23 mouse cellular contexts compared by ENCODE assay signal in the genomic region with DNA sequence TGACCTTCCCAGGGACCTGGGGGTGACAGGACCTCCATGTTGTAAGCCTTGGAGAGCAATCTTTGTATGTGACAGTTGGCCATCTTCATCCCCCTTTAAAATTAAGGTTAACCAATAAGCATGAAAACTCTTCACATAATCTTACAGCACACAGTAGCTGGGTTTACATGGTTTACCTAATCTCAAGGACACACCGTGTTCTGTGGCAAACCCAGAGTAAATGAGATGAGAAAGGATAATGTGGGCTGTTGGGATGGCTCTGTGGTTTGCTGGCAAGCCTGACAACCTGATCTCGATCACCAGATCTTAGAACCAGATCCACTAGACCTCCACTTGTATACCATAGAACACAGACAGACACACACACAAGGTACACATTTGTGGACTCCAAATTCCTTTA.
A peak's percentile ranks its signal among the peaks of the same experiment; 100 is the strongest.
DNase-seq lines count a peak whose midpoint lies in the region; ATAC-seq and TF ChIP-seq lines count a peak whose summit lies in the region.
"Had no signal": no experiment of that assay in that cellular context is flagged by ENCODE, and none has a peak within 500 bp of the region (broad histone marks: within the 10 kb centered on the region; RNA-seq: fewer than 3 reads in every experiment).

No protein-coding gene starts in this region.

- TF ChIP-seq EP300 in MEL (IDR thresholded peaks at IDR 0.05; ENCODE audit: low read depth in 1 of 2, low read length in 2 of 2), result peak; percentile 57 to 84
- TF ChIP-seq EP300 in liver, postnatal 0 days (IDR thresholded peaks at IDR 0.05; ENCODE audit: low read depth), result peak; percentile 69; the same call in 1 of the 2 replicates

- H3K36me3 ChIP-seq in MEL (ENCODE audit: control insufficient read depth in 1 of 2, insufficient read depth in 2 of 2, low read length in 2 of 2), result peaks cover 3 to 22% of the 10 kb centered on the region in 2 experiments; a peak in 3 of 4 replicates
- H3K36me3 ChIP-seq in liver, embryonic 12.5 days, result no peaks in the 10 kb centered on the region
- no peaks in the 10 kb centered on the region for H3K36me3 ChIP-seq in liver, postnatal 0 days (replicated peaks; ENCODE audit: insufficient read depth, low read length)
- H3K36me3 ChIP-seq: embryonic facial prominence, embryonic 10.5 days; embryonic facial prominence, embryonic 13.5 days; forebrain, embryonic 12.5 days; forebrain, embryonic 15.5 days; heart, embryonic 10.5 days; heart, embryonic 13.5 days; hindbrain, embryonic 13.5 days had no signal

- H3K9me3 ChIP-seq in MEL (replicated peaks; ENCODE audit: insufficient read depth, low read length), result no peaks in the 10 kb centered on the region
- H3K9me3 ChIP-seq in liver, embryonic 12.5 days (replicated peaks), result no peaks in the 10 kb centered on the region
- no peaks in the 10 kb centered on the region for H3K9me3 ChIP-seq in liver, postnatal 0 days (ENCODE audit: low read length)
- H3K9me3 ChIP-seq: embryonic facial prominence, embryonic 10.5 days; embryonic facial prominence, embryonic 13.5 days; forebrain, embryonic 12.5 days; forebrain, embryonic 15.5 days; heart, embryonic 10.5 days; heart, embryonic 13.5 days; hindbrain, embryonic 13.5 days had no signal

- H3K27me3 ChIP-seq in MEL (ENCODE audit: control insufficient read depth in 1 of 2, insufficient read depth in 2 of 2, low read length in 2 of 2), result no peaks in the 10 kb centered on the region
- H3K27me3 ChIP-seq in liver, embryonic 12.5 days (replicated peaks), result no peaks in the 10 kb centered on the region
- H3K27me3 ChIP-seq in liver, postnatal 0 days (ENCODE audit: insufficient read depth, low read length), result no peaks in the 10 kb centered on the region
- H3K27me3 ChIP-seq: forebrain, embryonic 12.5 days; forebrain, embryonic 15.5 days; heart, embryonic 13.5 days; hindbrain, embryonic 13.5 days; Patski had no signal

- WGBS in liver, embryonic 12.5 days (ENCODE audit: insufficient replicate concordance), result 36% methylated on average over 2 of the region's 2 CpGs
- 57% methylated on average over 2 of the region's 2 CpGs for WGBS in liver, postnatal 0 days (ENCODE audit: insufficient replicate concordance)

- H3K4me3 ChIP-seq in MEL (ENCODE audit: control insufficient read depth in 1 of 2, insufficient read depth in 1 of 2, low read depth in 2 of 2, low read length in 2 of 2), result no peak overlapping the region
- H3K4me3 ChIP-seq in liver, embryonic 12.5 days, result no peak overlapping the region
- H3K4me3 ChIP-seq in liver, postnatal 0 days (ENCODE audit: low read depth, low read length), result no peak overlapping the region
- H3K4me3 ChIP-seq: embryonic facial prominence, embryonic 10.5 days; embryonic facial prominence, embryonic 13.5 days; erythroblast, embryonic 14.5 days; forebrain, embryonic 12.5 days; forebrain, embryonic 15.5 days; heart, embryonic 10.5 days; heart, embryonic 13.5 days; hindbrain, embryonic 13.5 days had no signal

- peaks cover 26 to 32% of the 10 kb centered on the region in 2 experiments for H3K4me1 ChIP-seq in MEL (ENCODE audit: control insufficient read depth in 1 of 2, insufficient read depth in 2 of 2, low read length in 2 of 2)
- H3K4me1 ChIP-seq in liver, embryonic 12.5 days, result peaks cover 48% of the 10 kb centered on the region
- H3K4me1 ChIP-seq in liver, postnatal 0 days (ENCODE audit: insufficient read depth), result peaks cover 5% of the 10 kb centered on the region; the same call in 1 of the 2 replicates

- H3K4me2 ChIP-seq in liver, embryonic 12.5 days, result no peak overlapping the region
- no peak overlapping the region for H3K4me2 ChIP-seq in liver, postnatal 0 days (ENCODE audit: low read depth, low read length)
- H3K4me2 ChIP-seq: embryonic facial prominence, embryonic 13.5 days; forebrain, embryonic 12.5 days; forebrain, embryonic 15.5 days; heart, embryonic 13.5 days; hindbrain, embryonic 13.5 days had no signal

- no peak for TF ChIP-seq CTCF in MEL (IDR thresholded peaks at IDR 0.05 in 2 of 3, conservative IDR thresholded peaks at IDR 0.05 in 1 of 3; ENCODE audit: control insufficient read depth in 1 of 3, insufficient read depth in 1 of 3, low read depth in 2 of 3, low read length in 3 of 3, poor library complexity in 1 of 3, severe bottlenecking in 1 of 3)
- TF ChIP-seq CTCF in liver, postnatal 0 days (IDR thresholded peaks at IDR 0.05; ENCODE audit: low read depth), result no peak

- TF ChIP-seq POLR2A in MEL (IDR thresholded peaks at IDR 0.05; ENCODE audit: control insufficient read depth in 1 of 2, insufficient read depth in 1 of 2, low read depth in 1 of 2, low read length in 2 of 2, poor library complexity in 1 of 2), result no peak

- no peak overlapping the region for H3K9ac ChIP-seq in MEL (ENCODE audit: control insufficient read depth, low read depth, low read length, poor library complexity, severe bottlenecking)
- no peak overlapping the region for H3K9ac ChIP-seq in liver, embryonic 12.5 days
- no peak overlapping the region for H3K9ac ChIP-seq in liver, postnatal 0 days (replicated peaks)
- H3K9ac ChIP-seq: embryonic facial prominence, embryonic 13.5 days; forebrain, embryonic 12.5 days; forebrain, embryonic 15.5 days; heart, embryonic 13.5 days; hindbrain, embryonic 13.5 days had no signal

- TF ChIP-seq RAD21 in MEL (IDR thresholded peaks at IDR 0.05; ENCODE audit: low read depth, low read length), result no peak

- peak; percentile 53 for DNase-seq in MEL (ENCODE audit: low read depth, low spot score)
- no peak for DNase-seq in liver, postnatal 0 days
- DNase-seq in urinary bladder, postnatal 36 days (ENCODE audit: low spot score in 2 of 2), result no peak
- DNase-seq in heart, postnatal 4 days, result no peak
- DNase-seq in layer of hippocampus, postnatal 25 days (ENCODE audit: extremely low spot score in 1 of 2, low spot score in 1 of 2), result no peak
- DNase-seq: adrenal gland, postnatal 10 days; adrenal gland, postnatal 36 days; cerebellum, adult 9-10 months; embryo, embryonic 11 days; gastrocnemius, postnatal 25 days; heart, adult 18-20 months; heart, postnatal 14 days had no signal

- H3K79me2 ChIP-seq in MEL (ENCODE audit: control insufficient read depth, insufficient read depth, low read length, poor library complexity), result peaks cover 71% of the 10 kb centered on the region

- peak overlapping the region; percentile 56 for H3K27ac ChIP-seq in MEL (ENCODE audit: control insufficient read depth, low read depth, low read length)
- H3K27ac ChIP-seq in liver, embryonic 12.5 days, result no peak overlapping the region
- no peak overlapping the region for H3K27ac ChIP-seq in liver, postnatal 0 days (ENCODE audit: low read depth)
- H3K27ac ChIP-seq: embryonic facial prominence, embryonic 10.5 days; embryonic facial prominence, embryonic 13.5 days; forebrain, embryonic 12.5 days; forebrain, embryonic 15.5 days; heart, embryonic 10.5 days; heart, embryonic 13.5 days had no signal

- ATAC-seq in liver, embryonic 12.5 days, result peak; percentile 63
- peak; percentile 62 for ATAC-seq in liver, postnatal 0 days
- ATAC-seq: forebrain, embryonic 15.5 days; hindbrain, embryonic 16.5 days; Patski had no signal

TF ChIP-seq in MEL, 35 proteins besides CTCF, POLR2A, EP300 and RAD21 (continues in another document):
- TF ChIP-seq RCOR1 (IDR thresholded peaks at IDR 0.05; ENCODE audit: low read depth, low read length), result peak; percentile 33; the same call in 1 of the 2 replicates
- peak; percentile 68 for TF ChIP-seq GATA1 (IDR thresholded peaks at IDR 0.05; ENCODE audit: low read depth, low read length)
- TF ChIP-seq USF1 (IDR thresholded peaks at IDR 0.05; ENCODE audit: low read depth, low read length), result no peak
- TF ChIP-seq ELF1 (IDR thresholded peaks at IDR 0.05; ENCODE audit: low read depth, low read length), result no peak
- TF ChIP-seq E2F4 (IDR thresholded peaks at IDR 0.05; ENCODE audit: borderline replicate concordance, low read depth, low read length), result no peak
- no peak for TF ChIP-seq POLR2AphosphoS2 (IDR thresholded peaks at IDR 0.05; ENCODE audit: low read length)
- no peak for TF ChIP-seq ZC3H11A (IDR thresholded peaks at IDR 0.05; ENCODE audit: low read depth, low read length)
- 0 out of 2 replicates have a peak, but pooled peaks have one; percentile 9 for TF ChIP-seq SMC3 (IDR thresholded peaks at IDR 0.05; ENCODE audit: low read depth, low read length)
- TF ChIP-seq USF2 (IDR thresholded peaks at IDR 0.05; ENCODE audit: borderline replicate concordance in 1 of 2, insufficient read depth in 1 of 2, low read depth in 1 of 2, low read length in 2 of 2), result no peak
- no peak; the same call in 1 of the 2 replicates for TF ChIP-seq MAFK (IDR thresholded peaks at IDR 0.05; ENCODE audit: borderline replicate concordance, low read depth, low read length)
- peak; percentile 62 for TF ChIP-seq ETS1 (IDR thresholded peaks at IDR 0.05; ENCODE audit: low read depth, low read length)
- TF ChIP-seq HCFC1 (IDR thresholded peaks at IDR 0.05; ENCODE audit: low read depth, low read length), result no peak
- TF ChIP-seq CHD2 (IDR thresholded peaks at IDR 0.05; ENCODE audit: low read length), result no peak
- no peak for TF ChIP-seq CHD1 (IDR thresholded peaks at IDR 0.05; ENCODE audit: low read depth, low read length)
- no peak for TF ChIP-seq BHLHE40 (IDR thresholded peaks at IDR 0.05; ENCODE audit: borderline replicate concordance, low read depth, low read length)
- no peak for TF ChIP-seq JUND (IDR thresholded peaks at IDR 0.05; ENCODE audit: low read depth, low read length)
- TF ChIP-seq NRF1 (IDR thresholded peaks at IDR 0.05; ENCODE audit: insufficient read depth, low read depth, low read length, poor library complexity, severe bottlenecking), result no peak
- TF ChIP-seq MYB (IDR thresholded peaks at IDR 0.05; ENCODE audit: low read depth, low read length), result 0 out of 2 replicates have a peak, but pooled peaks have one; percentile 28
- no peak for TF ChIP-seq MYC (IDR thresholded peaks at IDR 0.05; ENCODE audit: low read depth, low read length)
- no peak for TF ChIP-seq ZNF384 (IDR thresholded peaks at IDR 0.05; ENCODE audit: low read depth, low read length)
- TF ChIP-seq SIN3A (IDR thresholded peaks at IDR 0.05; ENCODE audit: low read length), result no peak
- TF ChIP-seq TCF12 (IDR thresholded peaks at IDR 0.05; ENCODE audit: low read depth, low read length), result peak; percentile 87
- no peak for TF ChIP-seq UBTF (IDR thresholded peaks at IDR 0.05; ENCODE audit: borderline replicate concordance, insufficient read depth, low read depth, low read length)
- no peak for TF ChIP-seq ZMIZ1 (IDR thresholded peaks at IDR 0.05; ENCODE audit: low read depth, low read length)
- TF ChIP-seq MAZ (IDR thresholded peaks at IDR 0.05; ENCODE audit: low read depth, low read length), result no peak
- no peak for TF ChIP-seq TBP (IDR thresholded peaks at IDR 0.05; ENCODE audit: low read depth, low read length)
- TF ChIP-seq MAX (IDR thresholded peaks at IDR 0.05; ENCODE audit: low read length), result no peak
- TF ChIP-seq GABPA (IDR thresholded peaks at IDR 0.05; ENCODE audit: low read depth, low read length), result no peak
- TF ChIP-seq KAT2A (conservative IDR thresholded peaks at IDR 0.05; ENCODE audit: low read depth, low read length), result no peak
- no peak for TF ChIP-seq NELFE (IDR thresholded peaks at IDR 0.05; ENCODE audit: low read depth, low read length)
